Mouse (Mus musculus) embryonic fibroblast, embryonic 13.5 days (primary cell): ENCODE data around the gene Atp1a1.

Experiments used
- CTCF ChIP-seq: IDR thresholded peaks from 2 replicates; pipeline ENCODE4 v1.5.1; 2011; ENCODE audit warnings: mild to moderate bottlenecking, control low read depth, low read length, moderate library complexity, borderline replicate concordance; ENCODE audit not compliant: insufficient read depth
- POLR2A ChIP-seq: IDR thresholded peaks from 2 replicates; pipeline ENCODE4 v1.6.1; 2011; ENCODE audit warnings: low read depth, mild to moderate bottlenecking, control low read depth, low read length, moderate library complexity

DNA sequence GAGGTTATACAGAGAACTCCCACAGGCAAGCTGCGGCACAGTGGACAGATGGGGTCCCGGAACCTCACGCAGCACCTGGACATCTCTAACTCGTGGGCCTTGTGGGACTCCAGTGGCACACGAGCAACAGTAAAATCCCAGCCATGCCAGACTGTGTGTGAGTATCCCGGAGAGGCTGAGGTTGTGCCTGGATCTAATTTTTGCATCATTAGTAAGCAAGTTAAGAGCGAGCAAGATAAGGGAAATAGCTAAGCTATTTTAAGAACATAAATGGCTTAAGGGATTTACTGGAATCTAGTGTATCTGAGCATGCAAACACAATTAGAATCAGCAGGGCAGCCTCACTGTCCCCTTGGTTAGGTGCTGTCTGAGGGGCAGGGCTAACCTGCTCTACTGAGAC lies 16.2 kb downstream of the Atp1a1 start:
- TF ChIP-seq POLR2A (no peak), CTCF (no peak)
